Mouse (Mus musculus) small intestine, adult 2 months (tissue): ENCODE results near the gene Ift57. TPM values are rescaled to one million over a fixed set of nuclear protein-coding genes. Genes with fewer than 3 reads are reported as not detected.

ENCODE experiments used
- H3K27ac ChIP-seq: fragments of 200-500 bp; 2 replicates; pipeline ENCODE4 v1.5.1; 2012; ENCODE audit warnings: low read depth, low read length, control low read depth, inconsistent platforms; ENCODE audit not compliant: insufficient read depth
- H3K27me3 ChIP-seq: fragments of 200-500 bp; 2 replicates; pipeline ENCODE4 v1.6.1; 2012; ENCODE audit warnings: mild to moderate bottlenecking, moderate library complexity, low read length, inconsistent platforms; ENCODE audit not compliant: control insufficient read depth, insufficient read depth
- H3K36me3 ChIP-seq: fragments of 200-500 bp; 2 replicates; pipeline ENCODE4 v1.6.1; 2012; ENCODE audit warnings: mild to moderate bottlenecking, low read length, control low read depth, inconsistent platforms; ENCODE audit not compliant: control insufficient read depth, insufficient read depth
- H3K4me1 ChIP-seq: fragments of 200-500 bp; 2 replicates; pipeline ENCODE4 v1.6.1; 2012; ENCODE audit warnings: low read length, inconsistent platforms, mixed read lengths; ENCODE audit not compliant: control insufficient read depth, insufficient read depth, insufficient read length
- H3K4me3 ChIP-seq: fragments of 200-500 bp; 2 replicates; pipeline ENCODE4 v1.5.1; 2012; ENCODE audit warnings: low read depth, mild to moderate bottlenecking, control low read depth, inconsistent platforms, low read length, moderate library complexity
- CTCF ChIP-seq: fragments of 200-500 bp; IDR thresholded peaks from 2 replicates; pipeline ENCODE4 v1.5.1; 2012; ENCODE audit warnings: low read depth, mild to moderate bottlenecking, control low read depth, inconsistent platforms, low read length, moderate library complexity, mixed read lengths; ENCODE audit not compliant: insufficient replicate concordance, insufficient read length; ENCODE audit errors: extremely low read depth
- POLR2A ChIP-seq: fragments of 200-500 bp; IDR thresholded peaks from 2 replicates; pipeline ENCODE4 v1.6.1; 2012; ENCODE audit warnings: low read depth, mild to moderate bottlenecking, control low read depth, inconsistent platforms, low read length, moderate library complexity
- whole genome bisulfite sequencing: fragments of 180-500 bp; shearing (Covaris S2); methylation state at CpG from one replicate; pipeline ENCODE4 v1.1.7; 2018; 5-methylcytosine and 5-hydroxymethylcytosine counted together
- polyA plus RNA-seq: library from polyadenylated mRNA; depleted of rRNA; stranded (reverse); fragments of >200 nt; gene quantifications from 2 replicates; pipeline ENCODE4 v1.2.3, GENCODE M21; 2012

Gene Ift57
- polyA plus RNA-seq, 1 experiment, result 0.34 TPM

GRCm38 (mm10) chr16:49753318-49753717 is 54.3 kb downstream of the Ift57 start:
- no peak for TF ChIP-seq CTCF
- TF ChIP-seq POLR2A, result no peak
- no peaks in the 10 kb centered on the region for H3K36me3 ChIP-seq
- no peaks in the 10 kb centered on the region for H3K4me1 ChIP-seq
- H3K27ac ChIP-seq, result no peak overlapping the region
- no peak overlapping the region for H3K4me3 ChIP-seq
- no peaks in the 10 kb centered on the region for H3K27me3 ChIP-seq
- 41% methylated on average over 3 of the region's 3 CpGs for WGBS

- 32% methylated on average over 17 of the region's 17 CpGs for WGBS
- TF ChIP-seq POLR2A (no peak), CTCF (no peak)
- Histone ChIP-seq H3K4me3 (peak overlapping the region; percentile 29), H3K4me1 (peaks cover 2% of the 10 kb centered on the region), H3K27me3 (no peaks in the 10 kb centered on the region; the same call in 1 of the 2 replicates), H3K27ac (no peak overlapping the region), H3K36me3 (0 out of 2 replicates have a peak, but pooled peaks cover 1% of the 10 kb centered on the region)
Observed at GRCm38 (mm10) chr16:49760517-49761203, 61.6 kb downstream of the Ift57 start.

GRCm38 (mm10) chr16:49761981-49762380 is 62.9 kb downstream of the Ift57 start:
- H3K27ac ChIP-seq, result no peak overlapping the region
- no peak overlapping the region for H3K4me3 ChIP-seq
- H3K36me3 ChIP-seq, result 0 out of 2 replicates have a peak, but pooled peaks cover 1% of the 10 kb centered on the region
- peaks cover 2% of the 10 kb centered on the region for H3K4me1 ChIP-seq
- WGBS, result 84% methylated on average over 5 of the region's 5 CpGs
- H3K27me3 ChIP-seq, result no peaks in the 10 kb centered on the region; the same call in 1 of the 2 replicates
- TF ChIP-seq POLR2A (no peak), CTCF (no peak)

- TF ChIP-seq POLR2A, result no peak
- TF ChIP-seq CTCF, result no peak
- WGBS, result 23% methylated on average over 3 of the region's 3 CpGs
Observed at GRCm38 (mm10) chr16:49766326-49766725, 67.3 kb downstream of the Ift57 start.

GRCm38 (mm10) chr16:49768491-49769031 is 69.5 kb downstream of the Ift57 start:
- Histone ChIP-seq H3K27me3 (no peaks in the 10 kb centered on the region), H3K27ac (no peak overlapping the region), H3K36me3 (no peaks in the 10 kb centered on the region), H3K4me1 (no peaks in the 10 kb centered on the region), H3K4me3 (no peak overlapping the region)
- TF ChIP-seq CTCF, result no peak
- no peak for TF ChIP-seq POLR2A
- 92% methylated on average over 4 of the region's 4 CpGs for WGBS

More at GRCm38 (mm10) chr16:49766326-49766725, 67.3 kb downstream of the Ift57 start:
- H3K4me3 ChIP-seq, result no peak overlapping the region
- H3K4me1 ChIP-seq, result no peaks in the 10 kb centered on the region
- no peak overlapping the region for H3K27ac ChIP-seq
- no peaks in the 10 kb centered on the region; the same call in 1 of the 2 replicates for H3K27me3 ChIP-seq
- H3K36me3 ChIP-seq, result 0 out of 2 replicates have a peak, but pooled peaks cover 1% of the 10 kb centered on the region

- Histone ChIP-seq H3K4me3 (no peak overlapping the region), H3K36me3 (no peaks in the 10 kb centered on the region), H3K27me3 (no peaks in the 10 kb centered on the region), H3K27ac (no peak overlapping the region), H3K4me1 (no peaks in the 10 kb centered on the region)
- no peak for TF ChIP-seq CTCF
- WGBS, result 68% methylated on average over 2 of the region's 2 CpGs
Observed at GRCm38 (mm10) chr16:49769831-49770261, 70.8 kb downstream of the Ift57 start.

- no peak overlapping the region for H3K27ac ChIP-seq
- no peak for TF ChIP-seq POLR2A
- no peak for TF ChIP-seq CTCF
Observed at GRCm38 (mm10) chr16:49770320-49771189, 71.5 kb downstream of the Ift57 start.

More at GRCm38 (mm10) chr16:49770320-49771189, 71.5 kb downstream of the Ift57 start:
- Histone ChIP-seq H3K36me3 (no peaks in the 10 kb centered on the region), H3K27me3 (no peaks in the 10 kb centered on the region), H3K4me1 (no peaks in the 10 kb centered on the region), H3K4me3 (no peak overlapping the region)
- 80% methylated on average over 12 of the region's 12 CpGs for WGBS
